Mouse (Mus musculus) C2C12 (cell line): ENCODE data around the gene Mbd4. TPM values are rescaled to one million over a fixed set of nuclear protein-coding genes. Genes with fewer than 3 reads are reported as not detected.

ENCODE experiments used
- H3K27me3 ChIP-seq: one replicate; pipeline ENCODE4 v1.6.1; 2011; ENCODE audit not compliant: control insufficient read depth, insufficient read depth, insufficient read length
- H3K36me3 ChIP-seq: one replicate; pipeline ENCODE4 v1.6.1; 2011; ENCODE audit not compliant: control insufficient read depth, insufficient read depth
- H3K4me3 ChIP-seq: one replicate; pipeline ENCODE4 v1.5.1; 2011; ENCODE audit warnings: mild to moderate bottlenecking, control low read depth; ENCODE audit not compliant: poor library complexity, insufficient read depth, severe bottlenecking
- H3K79me2 ChIP-seq: one replicate; pipeline ENCODE4 v1.6.1; 2011; ENCODE audit not compliant: control insufficient read depth, insufficient read depth
- H3K79me3 ChIP-seq: one replicate; pipeline ENCODE4 v1.6.1; 2011; ENCODE audit warnings: low read depth, control low read depth
- H3ac ChIP-seq: one replicate; pipeline ENCODE3; 2011; ENCODE audit warnings: low read depth; ENCODE audit not compliant: control insufficient read depth, insufficient read length
- CEBPB ChIP-seq: IDR thresholded peaks from one replicate; pipeline ENCODE4 v1.6.1; 2011; ENCODE audit warnings: low read depth, mild to moderate bottlenecking, control low read depth, moderate library complexity
- CTCF ChIP-seq: IDR thresholded peaks from one replicate; pipeline ENCODE4 v1.5.1; 2011; ENCODE audit not compliant: control insufficient read depth, insufficient read depth, insufficient read length
- FOSL1 ChIP-seq: IDR thresholded peaks from one replicate; pipeline ENCODE4 v1.8.0; 2011; ENCODE audit warnings: mild to moderate bottlenecking, low read length; ENCODE audit not compliant: poor library complexity, insufficient read depth, severe bottlenecking
- MAX ChIP-seq: IDR thresholded peaks from one replicate; pipeline ENCODE4 v1.6.1; 2011; ENCODE audit warnings: mild to moderate bottlenecking, control low read depth
- MYOD1 ChIP-seq: IDR thresholded peaks from one replicate; pipeline ENCODE4 v1.6.1; 2011; ENCODE audit warnings: low read depth; ENCODE audit not compliant: control insufficient read depth, insufficient read length
- MYOG ChIP-seq: IDR thresholded peaks from one replicate; pipeline ENCODE4 v1.6.1; 2011; ENCODE audit not compliant: control insufficient read depth, insufficient read length; ENCODE audit errors: extremely low read depth
- USF1 ChIP-seq: IDR thresholded peaks from one replicate; pipeline ENCODE4 v1.6.1; 2011; ENCODE audit warnings: low read depth, mild to moderate bottlenecking, control low read depth, moderate library complexity
- polyA plus RNA-seq: library from polyadenylated mRNA; unstranded; fragments of >200 nt; fragmentation: generic; extraction: Trizol; gene quantifications from one replicate; pipeline ENCODE4 v1.2.1, GENCODE M21; 2012; ENCODE audit warnings: missing spikeins

Gene Mbd4
- polyA plus RNA-seq, 1 experiment: 1.4 TPM

DNA sequence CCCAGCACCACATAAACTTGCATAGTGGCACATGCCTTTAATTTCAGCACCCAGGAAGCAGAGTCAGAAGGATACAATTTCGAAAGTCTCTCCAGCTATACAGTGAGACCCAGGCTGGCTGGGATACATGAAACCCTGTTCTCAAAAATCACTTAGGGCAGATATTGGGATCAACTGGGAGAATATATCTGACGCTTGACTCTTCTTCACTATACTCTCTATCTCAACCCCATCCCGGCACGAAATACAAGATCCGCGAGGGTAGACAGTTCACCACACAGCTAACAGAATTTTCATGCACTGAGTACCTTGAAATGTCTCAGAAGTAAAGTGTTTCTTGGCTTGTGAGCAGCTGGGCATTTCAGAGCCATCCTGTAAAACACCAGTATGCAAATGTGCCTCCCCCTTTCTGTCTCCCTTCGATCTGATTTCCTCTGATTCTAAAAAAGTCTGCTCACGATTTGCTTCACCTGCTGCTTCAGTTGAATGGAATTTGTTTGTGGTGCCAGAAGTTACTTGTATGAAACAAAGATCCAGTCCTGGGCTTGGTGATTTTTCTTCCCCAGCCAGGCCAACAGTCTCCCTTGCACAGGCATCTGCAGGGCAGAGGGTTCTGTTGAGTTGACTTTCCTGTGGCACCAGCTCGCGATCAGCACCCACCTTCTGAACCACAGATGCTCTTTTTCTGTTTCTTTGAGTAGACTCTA, 4.4 kb downstream of the Mbd4 start:
- Histone ChIP-seq H3K4me3 (no peak overlapping the region), H3K79me2 (peaks cover 12% of the 10 kb centered on the region), H3K79me3 (no peaks in the 10 kb centered on the region), H3K27me3 (no peaks in the 10 kb centered on the region), H3ac (no peak overlapping the region), H3K36me3 (peaks cover 26% of the 10 kb centered on the region)
- no peak for TF ChIP-seq MYOG
- TF ChIP-seq CEBPB: no peak
- TF ChIP-seq MYOD1: no peak
- TF ChIP-seq USF1: no peak
- no peak for TF ChIP-seq FOSL1
- TF ChIP-seq CTCF: no peak
- no peak for TF ChIP-seq MAX

DNA sequence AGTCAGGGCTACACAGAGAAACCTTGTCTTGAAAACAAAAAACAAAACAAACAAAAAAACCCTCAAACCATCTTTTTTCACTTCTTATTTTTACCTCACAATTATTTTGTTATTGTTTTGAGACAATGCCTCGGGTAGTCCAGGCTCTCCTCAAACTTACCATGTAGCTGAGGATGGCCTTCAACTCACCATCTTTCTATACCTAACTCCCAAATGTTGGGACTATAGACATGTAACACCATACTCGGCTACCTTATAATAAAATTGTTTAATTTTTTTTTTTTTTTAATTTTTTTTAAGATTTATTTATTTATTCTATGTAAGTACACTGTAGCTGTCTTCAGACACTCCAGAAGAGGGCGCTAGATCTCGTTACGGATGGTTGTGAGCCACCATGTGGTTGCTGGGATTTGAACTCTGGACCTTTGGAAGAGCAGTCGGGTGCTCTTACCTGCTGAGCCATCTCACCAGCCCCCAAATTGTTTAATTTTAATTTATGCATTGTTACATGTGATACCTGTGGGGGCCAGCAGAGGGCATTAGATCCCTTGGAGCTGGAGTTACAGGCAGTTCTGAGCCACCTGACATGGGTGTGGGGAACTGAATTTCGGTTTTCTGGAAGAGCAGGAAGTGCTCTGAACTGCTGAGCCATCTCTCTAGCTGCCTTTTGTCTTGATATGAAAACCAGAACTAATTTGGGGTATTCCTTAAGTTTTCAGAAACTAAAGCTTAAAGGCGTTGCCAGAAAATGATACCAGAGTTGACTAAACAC, 6.3 kb downstream of the Mbd4 start:
- Histone ChIP-seq H3K27me3 (no peaks in the 10 kb centered on the region), H3K4me3 (no peak overlapping the region), H3ac (no peak overlapping the region), H3K79me2 (peaks cover 6% of the 10 kb centered on the region), H3K36me3 (peaks cover 26% of the 10 kb centered on the region), H3K79me3 (no peaks in the 10 kb centered on the region)
- TF ChIP-seq MYOD1 (no peak), CTCF (no peak), MAX (no peak), CEBPB (no peak), USF1 (no peak), MYOG (no peak), FOSL1 (no peak)

DNA sequence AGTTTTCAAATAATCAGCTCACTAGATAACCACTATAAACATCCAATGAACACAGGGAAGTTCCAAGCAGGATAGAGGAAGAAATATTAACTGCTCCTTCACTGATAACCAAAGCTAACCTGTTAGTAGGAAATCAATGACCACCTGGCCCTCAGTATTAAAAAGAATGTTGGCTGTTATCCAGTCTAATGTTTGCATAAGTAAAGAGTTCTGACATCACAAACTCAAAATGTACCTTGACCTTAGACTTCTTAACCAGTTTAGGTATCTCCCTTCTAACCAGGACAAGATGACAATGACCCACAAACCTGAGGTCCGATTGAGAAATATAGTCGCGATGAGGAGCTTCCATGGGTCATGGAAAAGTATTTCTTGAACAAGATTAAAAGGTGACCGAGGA, 8.2 kb downstream of the Mbd4 start:
- H3K27me3 ChIP-seq: no peaks in the 10 kb centered on the region
- no peaks in the 10 kb centered on the region for H3K79me3 ChIP-seq
- H3K4me3 ChIP-seq: no peak overlapping the region
- H3K79me2 ChIP-seq: no peaks in the 10 kb centered on the region
- TF ChIP-seq MYOG (no peak), MAX (no peak), USF1 (no peak), CTCF (no peak), MYOD1 (no peak), CEBPB (no peak), FOSL1 (no peak)
- no peak overlapping the region for H3ac ChIP-seq
- peaks cover 26% of the 10 kb centered on the region for H3K36me3 ChIP-seq

DNA sequence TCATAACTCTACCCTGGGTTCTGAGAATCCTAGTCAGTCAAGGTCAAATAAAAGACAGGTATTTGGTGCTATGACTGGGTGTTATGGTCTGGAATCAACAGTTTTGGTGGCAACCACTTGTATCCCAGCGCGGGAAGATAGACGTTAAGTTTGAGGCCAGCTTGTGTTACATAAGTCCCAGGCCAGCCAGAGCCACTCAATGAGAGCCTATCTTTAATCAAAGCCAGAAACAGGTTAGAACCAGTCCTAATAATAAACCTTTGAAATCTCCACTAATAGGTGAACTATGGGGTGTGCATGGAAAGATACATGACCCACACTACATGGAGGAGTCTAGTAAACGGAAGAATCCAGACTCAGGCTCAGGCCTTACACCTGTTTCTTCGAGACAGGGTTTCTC, 14.4 kb downstream of the Mbd4 start:
- no peak overlapping the region for H3K4me3 ChIP-seq

DNA sequence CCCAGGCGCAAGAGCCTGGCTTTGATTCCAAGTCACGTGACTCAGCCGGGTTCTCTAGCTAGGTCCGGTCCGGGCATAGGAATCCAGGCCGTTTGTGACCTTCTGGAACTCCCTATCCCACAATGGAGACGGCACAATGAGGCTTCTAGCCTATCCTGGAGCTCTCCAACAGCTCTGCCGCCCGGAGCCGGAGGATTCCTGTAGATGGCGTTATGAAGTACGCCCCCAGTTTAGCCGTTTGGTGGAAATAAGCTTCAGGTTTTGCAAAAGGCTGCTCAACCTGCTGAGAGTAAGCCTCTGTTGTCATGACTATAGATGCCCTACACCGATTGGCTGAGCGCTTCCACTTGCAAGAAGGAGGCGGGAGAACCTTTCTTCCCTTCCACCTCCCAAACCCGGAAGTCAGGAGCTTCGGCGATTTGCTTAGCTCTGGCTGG, 15.0 kb downstream of the Mbd4 start, which contains the start of gene Efcab12:
Gene Efcab12, minus strand, starts transcription at position 252 of the 437 bp plus-strand sequence.
- H3K79me2 ChIP-seq: no peaks in the 10 kb centered on the region
- no peak within 1 kb of the TSS for H3ac ChIP-seq
- TF ChIP-seq CEBPB: no peak
- TF ChIP-seq MAX: no peak
- no peak for TF ChIP-seq MYOD1
- TF ChIP-seq MYOG: no peak
- TF ChIP-seq CTCF: no peak
- no peak for TF ChIP-seq USF1
- no peak for TF ChIP-seq FOSL1
- no peak within 1 kb of the TSS for H3K4me3 ChIP-seq
- no peaks in the 10 kb centered on the region for H3K36me3 ChIP-seq
- no peaks in the 10 kb centered on the region for H3K79me3 ChIP-seq
- H3K27me3 ChIP-seq: no peaks in the 10 kb centered on the region

More for the DNA sequence above, 14.4 kb downstream of the Mbd4 start:
- TF ChIP-seq USF1 (no peak), MYOG (no peak), MYOD1 (no peak), MAX (no peak), CTCF (no peak), CEBPB (no peak), FOSL1 (no peak)
- Histone ChIP-seq H3K79me2 (no peaks in the 10 kb centered on the region), H3K79me3 (no peaks in the 10 kb centered on the region), H3K36me3 (peaks cover under 1% of the 10 kb centered on the region), H3K27me3 (no peaks in the 10 kb centered on the region), H3ac (no peak overlapping the region)

DNA sequence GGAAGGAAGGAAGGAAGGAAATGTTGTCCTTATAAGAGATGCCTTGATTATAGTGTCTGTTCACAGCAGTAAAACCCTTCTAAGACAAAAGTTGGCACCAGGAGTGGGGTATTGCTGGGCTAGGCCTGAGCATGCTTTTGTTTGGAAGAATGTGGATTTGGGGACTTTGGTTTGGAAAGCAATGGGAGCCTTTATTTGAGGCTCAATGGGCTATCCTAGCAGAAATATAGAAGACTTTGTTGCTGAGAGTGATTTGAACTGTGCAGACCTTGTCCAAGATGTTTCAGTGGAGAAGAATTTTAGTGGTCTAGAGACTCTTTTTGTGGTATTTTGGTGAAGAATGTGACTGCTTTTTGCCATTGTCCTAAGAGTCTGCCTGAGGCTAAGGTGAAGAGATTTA, 19.3 kb downstream of the Mbd4 start:
- Histone ChIP-seq H3K79me3 (no peaks in the 10 kb centered on the region), H3K36me3 (no peaks in the 10 kb centered on the region), H3K79me2 (no peaks in the 10 kb centered on the region), H3K27me3 (no peaks in the 10 kb centered on the region), H3K4me3 (no peak overlapping the region), H3ac (no peak overlapping the region)
- no peak for TF ChIP-seq MYOG
